Mouse (Mus musculus): ENCODE measurements around the gene Lmx1a. TPM values are rescaled to one million over a fixed set of nuclear protein-coding genes. Genes with fewer than 3 reads are reported as not detected.

Lmx1a gene
- 7.1 and 8.4 TPM in 2 replicates for polyA plus RNA-seq (2014; fragmentation: Nextera tagmentation; extraction: Ambion mirVana)

DNA sequence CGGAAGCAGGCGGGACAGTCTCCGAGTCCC is at the start of gene Lmx1a:
Gene Lmx1a (plus strand): TSS at position 6 of the 30 bp plus-strand sequence.
- ATAC-seq (replicated peaks; ENCODE audit: low FRiP score) (no peak), DNase-seq (ENCODE audit: low spot score) (no peak)
- Histone ChIP-seq H3K36me3 (ENCODE audit: control insufficient read depth, insufficient read depth, low read length) (no peaks in the 10 kb centered on the region), H3K9me3 (ENCODE audit: control insufficient read depth, low read length) (peaks cover 4% of the 10 kb centered on the region; the same call in 1 of the 2 replicates), H3K9ac (ENCODE audit: low read length) (peak within 1 kb of the TSS; percentile 56), H3K4me1 (replicated peaks; ENCODE audit: control insufficient read depth, insufficient read depth, low read length) (peaks cover 9% of the 10 kb centered on the region), H3K4me2 (ENCODE audit: low read depth, low read length, severe bottlenecking) (peak within 1 kb of the TSS; percentile 86), H3K4me3 (ENCODE audit: low read depth, low read length) (peak within 1 kb of the TSS; percentile 46), H3K27me3 (ENCODE audit: control insufficient read depth, insufficient read depth, low read length) (peaks cover 72% of the 10 kb centered on the region), H3K27ac (ENCODE audit: low read depth, low read length) (peak within 1 kb of the TSS; percentile 6; the same call in 1 of the 2 replicates)
- WGBS: 0% methylated on average over 3 of the region's 3 CpGs

DNA sequence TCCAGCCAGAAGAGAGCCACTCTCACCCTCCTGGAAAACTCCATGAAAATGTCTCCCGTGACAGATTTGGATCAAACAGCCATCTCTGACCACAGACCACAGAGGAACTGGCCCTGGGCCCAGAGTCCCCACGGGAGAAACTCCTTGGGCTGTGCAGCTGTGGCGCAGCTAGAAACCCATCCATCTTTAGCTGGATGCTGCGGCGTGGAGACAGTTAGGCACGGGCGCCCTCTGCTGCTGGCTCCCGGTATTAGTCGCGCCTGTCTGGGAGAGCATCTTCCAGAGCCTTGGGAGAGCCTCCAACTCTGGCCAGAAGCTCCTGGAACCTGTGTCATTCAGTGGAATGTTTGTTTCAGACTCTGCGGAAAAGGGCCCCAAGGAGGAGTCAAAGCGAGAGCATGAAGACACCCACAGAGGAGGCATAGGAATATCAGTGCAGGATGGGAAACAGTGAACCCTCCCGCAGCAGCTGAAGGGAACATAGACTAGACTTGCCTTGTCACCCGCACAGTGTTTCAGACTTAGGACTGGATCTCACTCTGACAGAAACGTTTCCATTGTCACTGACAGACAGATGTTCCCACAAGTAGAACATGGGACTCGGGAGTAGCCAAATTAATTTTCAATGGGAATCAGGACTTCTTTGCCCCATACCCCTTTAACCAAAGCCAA is 44.0 kb upstream of the Lmx1a start:
- Histone ChIP-seq H3K36me3 (ENCODE audit: control insufficient read depth, insufficient read depth, low read length) (no peaks in the 10 kb centered on the region), H3K9me3 (ENCODE audit: control insufficient read depth, low read length) (no peaks in the 10 kb centered on the region), H3K27ac (ENCODE audit: low read depth, low read length) (no peak overlapping the region), H3K4me2 (ENCODE audit: low read depth, low read length, severe bottlenecking) (no peak overlapping the region), H3K4me1 (replicated peaks; ENCODE audit: control insufficient read depth, insufficient read depth, low read length) (no peaks in the 10 kb centered on the region), H3K27me3 (ENCODE audit: control insufficient read depth, insufficient read depth, low read length) (no peaks in the 10 kb centered on the region), H3K9ac (ENCODE audit: low read length) (no peak overlapping the region), H3K4me3 (ENCODE audit: low read depth, low read length) (no peak overlapping the region)
- ATAC-seq (replicated peaks; ENCODE audit: low FRiP score): peak; percentile 65; the same call in 1 of the 2 replicates
- DNase-seq (ENCODE audit: low spot score): peak; percentile 91
- 19% methylated on average over 16 of the region's 16 CpGs for WGBS

DNA sequence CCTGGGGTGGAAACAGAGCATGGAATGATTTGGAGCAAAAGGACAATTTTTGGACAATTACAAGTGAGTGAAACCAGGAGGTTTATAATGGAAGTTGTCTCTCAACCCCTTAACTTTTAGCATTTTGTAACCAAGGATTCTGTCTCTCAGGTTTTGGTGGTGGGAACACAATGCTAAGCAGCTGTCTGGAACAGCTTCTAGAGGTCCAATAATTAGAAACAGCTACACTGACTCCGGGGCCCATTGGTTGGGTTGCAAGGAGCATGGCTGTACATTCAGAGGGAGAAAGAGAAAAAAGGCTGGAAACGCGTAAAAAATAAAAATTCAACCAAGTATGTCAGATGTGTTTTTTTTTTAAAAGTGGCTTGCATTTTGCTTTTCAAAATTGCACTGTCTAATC is 40.4 kb upstream of the Lmx1a start:
- H3K27me3 ChIP-seq (ENCODE audit: control insufficient read depth, insufficient read depth, low read length): no peaks in the 10 kb centered on the region
- DNase-seq (ENCODE audit: low spot score) (no peak), ATAC-seq (replicated peaks; ENCODE audit: low FRiP score) (no peak)
- H3K4me2 ChIP-seq (ENCODE audit: low read depth, low read length, severe bottlenecking): no peak overlapping the region
- H3K4me3 ChIP-seq (ENCODE audit: low read depth, low read length): no peak overlapping the region
- no peak overlapping the region for H3K9ac ChIP-seq (ENCODE audit: low read length)
- no peaks in the 10 kb centered on the region for H3K36me3 ChIP-seq (ENCODE audit: control insufficient read depth, insufficient read depth, low read length)
- WGBS: 87% methylated on average over 3 of the region's 3 CpGs
- no peaks in the 10 kb centered on the region for H3K4me1 ChIP-seq (replicated peaks; ENCODE audit: control insufficient read depth, insufficient read depth, low read length)
- H3K27ac ChIP-seq (ENCODE audit: low read depth, low read length): no peak overlapping the region
- H3K9me3 ChIP-seq (ENCODE audit: control insufficient read depth, low read length): no peaks in the 10 kb centered on the region

DNA sequence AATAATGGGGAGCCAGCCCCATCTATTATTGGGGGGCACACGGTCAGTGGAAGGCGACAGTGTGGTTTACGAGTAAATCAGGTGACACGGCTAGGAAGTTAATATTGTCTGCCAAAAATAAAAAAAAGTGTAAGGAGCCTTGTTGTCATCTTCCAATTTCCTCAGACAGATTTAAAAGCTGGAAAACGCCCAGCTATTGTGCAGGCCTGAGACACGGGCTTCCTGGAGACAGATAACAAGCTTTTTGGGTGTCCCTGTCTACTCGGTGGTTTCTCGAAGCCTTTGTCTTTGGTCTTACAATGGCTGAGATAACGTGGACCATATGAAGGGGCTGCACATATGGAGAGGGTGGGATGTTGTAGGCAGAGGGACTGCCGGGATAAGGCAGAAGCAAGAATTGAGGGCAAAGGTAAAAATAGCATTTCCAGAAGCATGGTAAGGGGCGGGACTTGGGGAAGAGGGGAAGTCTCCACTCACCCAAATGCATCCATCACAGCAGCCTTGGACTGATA is 39.9 kb upstream of the Lmx1a start:
- Histone ChIP-seq H3K36me3 (ENCODE audit: control insufficient read depth, insufficient read depth, low read length) (no peaks in the 10 kb centered on the region), H3K4me3 (ENCODE audit: low read depth, low read length) (no peak overlapping the region), H3K27ac (ENCODE audit: low read depth, low read length) (no peak overlapping the region), H3K27me3 (ENCODE audit: control insufficient read depth, insufficient read depth, low read length) (no peaks in the 10 kb centered on the region), H3K9ac (ENCODE audit: low read length) (no peak overlapping the region), H3K4me1 (replicated peaks; ENCODE audit: control insufficient read depth, insufficient read depth, low read length) (no peaks in the 10 kb centered on the region), H3K9me3 (ENCODE audit: control insufficient read depth, low read length) (no peaks in the 10 kb centered on the region), H3K4me2 (ENCODE audit: low read depth, low read length, severe bottlenecking) (no peak overlapping the region)
- no peak for ATAC-seq (replicated peaks; ENCODE audit: low FRiP score)
- DNase-seq (ENCODE audit: low spot score): no peak
- WGBS: 80% methylated on average over 11 of the region's 11 CpGs

DNA sequence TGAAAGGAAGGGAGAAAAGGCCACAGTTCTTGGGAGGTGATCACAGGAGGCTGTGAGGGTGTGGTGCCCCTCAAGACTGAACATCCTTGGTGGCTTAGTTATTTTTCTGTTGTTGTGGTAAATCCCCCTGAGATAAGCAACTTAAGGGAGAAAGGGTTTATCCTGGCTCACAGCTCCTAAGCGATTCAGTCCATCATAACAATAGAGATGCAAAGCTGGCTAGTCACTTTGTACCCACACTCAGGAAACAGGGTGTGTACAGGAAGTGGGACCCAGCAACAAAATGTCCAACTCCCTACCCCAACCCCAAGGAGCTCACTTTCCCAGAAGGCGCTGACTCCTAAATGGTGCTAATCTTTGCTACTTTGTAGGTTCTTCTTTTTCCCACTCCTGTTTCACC is 36.7 kb upstream of the Lmx1a start:
- ATAC-seq (replicated peaks; ENCODE audit: low FRiP score): no peak

DNA sequence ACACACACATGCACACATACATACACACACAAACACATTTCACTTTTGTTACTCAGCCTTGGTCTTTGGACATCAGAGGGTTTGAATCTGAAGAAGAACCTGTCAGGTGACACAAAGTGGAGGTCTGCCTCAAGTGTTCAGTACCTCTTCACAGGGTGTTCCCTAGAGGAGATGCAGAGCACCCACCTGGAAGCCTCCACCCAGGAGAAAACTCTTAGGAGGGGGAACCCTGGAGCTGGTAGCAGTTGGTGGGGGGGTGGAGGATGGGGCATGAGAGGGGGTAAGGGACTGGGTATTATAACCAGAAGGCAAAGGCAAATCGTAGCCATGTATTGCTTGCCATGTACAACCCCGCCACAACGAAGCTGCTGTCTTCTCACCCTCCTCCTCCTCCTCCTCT is 30.0 kb upstream of the Lmx1a start:
- ATAC-seq (replicated peaks; ENCODE audit: low FRiP score) (no peak), DNase-seq (ENCODE audit: low spot score) (no peak)
- 82% methylated on average over 3 of the region's 3 CpGs for WGBS
- Histone ChIP-seq H3K4me1 (replicated peaks; ENCODE audit: control insufficient read depth, insufficient read depth, low read length) (peaks cover 4% of the 10 kb centered on the region; the same call in 1 of the 2 replicates), H3K4me2 (ENCODE audit: low read depth, low read length, severe bottlenecking) (no peak overlapping the region), H3K27ac (ENCODE audit: low read depth, low read length) (no peak overlapping the region), H3K27me3 (ENCODE audit: control insufficient read depth, insufficient read depth, low read length) (peaks cover 18% of the 10 kb centered on the region), H3K36me3 (ENCODE audit: control insufficient read depth, insufficient read depth, low read length) (no peaks in the 10 kb centered on the region), H3K9me3 (ENCODE audit: control insufficient read depth, low read length) (no peaks in the 10 kb centered on the region), H3K9ac (ENCODE audit: low read length) (no peak overlapping the region), H3K4me3 (ENCODE audit: low read depth, low read length) (no peak overlapping the region)

More for the DNA sequence above, 36.7 kb upstream of the Lmx1a start:
- no peak for DNase-seq (ENCODE audit: low spot score)
- Histone ChIP-seq H3K9me3 (ENCODE audit: control insufficient read depth, low read length) (no peaks in the 10 kb centered on the region), H3K9ac (ENCODE audit: low read length) (no peak overlapping the region), H3K27me3 (ENCODE audit: control insufficient read depth, insufficient read depth, low read length) (no peaks in the 10 kb centered on the region), H3K4me2 (ENCODE audit: low read depth, low read length, severe bottlenecking) (no peak overlapping the region), H3K36me3 (ENCODE audit: control insufficient read depth, insufficient read depth, low read length) (no peaks in the 10 kb centered on the region), H3K4me1 (replicated peaks; ENCODE audit: control insufficient read depth, insufficient read depth, low read length) (no peaks in the 10 kb centered on the region), H3K27ac (ENCODE audit: low read depth, low read length) (no peak overlapping the region), H3K4me3 (ENCODE audit: low read depth, low read length) (no peak overlapping the region)
- WGBS: 71% methylated on average over 2 of the region's 2 CpGs

DNA sequence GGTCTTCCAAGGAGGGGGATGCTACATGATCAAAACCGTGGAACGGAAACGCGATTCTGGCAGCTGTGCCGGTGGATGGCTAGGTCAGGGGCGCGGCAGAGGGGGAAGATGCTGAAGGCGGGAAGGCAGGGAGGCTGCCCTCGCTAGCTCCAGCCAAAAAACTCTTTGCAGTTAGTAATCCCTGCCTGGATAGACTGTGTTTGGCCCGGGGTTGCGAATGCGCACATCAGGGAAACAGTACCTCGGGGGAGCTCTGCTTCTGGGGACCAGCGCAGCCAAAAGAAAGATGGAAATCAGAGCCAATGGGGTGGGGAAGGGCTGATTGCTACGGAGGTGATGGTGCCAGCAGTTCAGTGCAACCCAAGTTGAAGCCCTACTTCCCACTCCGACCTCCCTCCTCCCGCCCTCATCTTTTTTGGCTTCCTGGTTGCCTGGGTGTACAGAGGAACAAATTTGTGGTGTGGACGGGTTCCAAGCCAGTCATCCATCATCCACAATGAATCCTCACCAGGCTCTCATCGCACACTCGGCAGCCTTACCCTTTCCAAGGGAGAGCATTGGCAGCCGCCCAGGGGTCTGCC is 28.4 kb upstream of the Lmx1a start:
- H3K9ac ChIP-seq (ENCODE audit: low read length): peak overlapping the region; percentile 32; the same call in 1 of the 2 replicates
- no peak overlapping the region for H3K27ac ChIP-seq (ENCODE audit: low read depth, low read length)
- DNase-seq (ENCODE audit: low spot score): peak; percentile 54
- no peaks in the 10 kb centered on the region for H3K9me3 ChIP-seq (ENCODE audit: control insufficient read depth, low read length)
- ATAC-seq (replicated peaks; ENCODE audit: low FRiP score): peak; percentile 49; the same call in 1 of the 2 replicates
- peaks cover 4% of the 10 kb centered on the region; the same call in 1 of the 2 replicates for H3K4me1 ChIP-seq (replicated peaks; ENCODE audit: control insufficient read depth, insufficient read depth, low read length)
- 3% methylated on average over 21 of the region's 21 CpGs for WGBS
- H3K4me2 ChIP-seq (ENCODE audit: low read depth, low read length, severe bottlenecking): peak overlapping the region; percentile 47
- peaks cover 18% of the 10 kb centered on the region for H3K27me3 ChIP-seq (ENCODE audit: control insufficient read depth, insufficient read depth, low read length)
- H3K4me3 ChIP-seq (ENCODE audit: low read depth, low read length): peak overlapping the region; percentile 19
- no peaks in the 10 kb centered on the region for H3K36me3 ChIP-seq (ENCODE audit: control insufficient read depth, insufficient read depth, low read length)

DNA sequence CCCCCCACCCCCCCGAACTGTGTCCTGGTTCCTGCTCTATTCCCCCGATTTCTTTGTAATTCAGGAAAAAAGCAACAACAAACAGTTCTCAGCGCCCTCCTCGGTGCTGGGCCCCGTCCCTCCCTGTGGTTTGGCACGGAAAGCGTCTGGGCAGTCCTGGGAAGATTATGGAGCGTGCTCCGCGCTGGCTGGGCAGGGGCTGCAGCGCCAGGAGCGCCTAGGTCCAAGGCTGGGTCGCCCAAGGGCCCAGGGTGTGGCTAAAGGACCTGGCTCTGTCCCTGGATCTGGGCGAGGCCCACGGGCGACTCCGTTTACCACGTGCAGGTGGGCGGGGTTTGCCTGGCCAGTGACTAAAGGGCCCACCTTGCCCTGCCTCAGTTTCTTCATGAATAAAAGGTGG is 27.9 kb upstream of the Lmx1a start:
- peak overlapping the region; percentile 47 for H3K4me2 ChIP-seq (ENCODE audit: low read depth, low read length, severe bottlenecking)
- peak overlapping the region; percentile 32; the same call in 1 of the 2 replicates for H3K9ac ChIP-seq (ENCODE audit: low read length)
- H3K36me3 ChIP-seq (ENCODE audit: control insufficient read depth, insufficient read depth, low read length): no peaks in the 10 kb centered on the region
- H3K27me3 ChIP-seq (ENCODE audit: control insufficient read depth, insufficient read depth, low read length): peaks cover 18% of the 10 kb centered on the region
- ATAC-seq (replicated peaks; ENCODE audit: low FRiP score) (peak; percentile 53), DNase-seq (ENCODE audit: low spot score) (peak; percentile 55)
- H3K27ac ChIP-seq (ENCODE audit: low read depth, low read length): no peak overlapping the region
- peak overlapping the region; percentile 19 for H3K4me3 ChIP-seq (ENCODE audit: low read depth, low read length)
- H3K4me1 ChIP-seq (replicated peaks; ENCODE audit: control insufficient read depth, insufficient read depth, low read length): peaks cover 4% of the 10 kb centered on the region; the same call in 1 of the 2 replicates
- no peaks in the 10 kb centered on the region for H3K9me3 ChIP-seq (ENCODE audit: control insufficient read depth, low read length)
- WGBS: 1% methylated on average over 19 of the region's 19 CpGs

DNA sequence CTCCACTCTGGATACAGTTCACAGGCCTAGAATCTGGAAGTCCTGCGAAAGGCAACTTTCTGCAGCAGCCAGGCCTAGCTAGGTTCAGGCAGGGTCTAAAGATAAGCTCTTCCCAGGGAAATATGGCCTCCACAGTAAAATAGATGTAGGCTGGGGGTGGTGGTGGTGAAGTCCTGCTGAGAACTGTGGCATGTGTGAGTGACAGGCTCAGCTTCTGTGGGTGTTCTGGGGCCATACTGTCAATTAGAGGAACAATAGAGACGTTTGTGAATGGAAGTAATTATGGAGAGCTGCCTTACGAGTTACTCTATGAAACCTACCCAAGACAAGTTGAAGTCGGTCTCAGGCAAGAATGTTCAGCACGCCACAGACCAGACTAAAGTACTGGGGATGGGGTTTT is 25.9 kb upstream of the Lmx1a start:
- H3K27ac ChIP-seq (ENCODE audit: low read depth, low read length): no peak overlapping the region
- H3K27me3 ChIP-seq (ENCODE audit: control insufficient read depth, insufficient read depth, low read length): peaks cover 18% of the 10 kb centered on the region
- peak; percentile 40 for DNase-seq (ENCODE audit: low spot score)
- no peaks in the 10 kb centered on the region for H3K9me3 ChIP-seq (ENCODE audit: control insufficient read depth, low read length)
- H3K9ac ChIP-seq (ENCODE audit: low read length): no peak overlapping the region
- 36% methylated on average over 5 of the region's 5 CpGs for WGBS
- no peak for ATAC-seq (replicated peaks; ENCODE audit: low FRiP score)
- peaks cover 4% of the 10 kb centered on the region; the same call in 1 of the 2 replicates for H3K4me1 ChIP-seq (replicated peaks; ENCODE audit: control insufficient read depth, insufficient read depth, low read length)
- H3K4me3 ChIP-seq (ENCODE audit: low read depth, low read length): no peak overlapping the region
- no peaks in the 10 kb centered on the region for H3K36me3 ChIP-seq (ENCODE audit: control insufficient read depth, insufficient read depth, low read length)
- no peak overlapping the region for H3K4me2 ChIP-seq (ENCODE audit: low read depth, low read length, severe bottlenecking)

Measured in forebrain, embryonic 11.5 days (tissue).